Mouse (Mus musculus): ENCODE data around the gene Luc7l.

Gene Luc7l

GRCm38 (mm10) chr17:26252539-26253251 is at the start of gene Luc7l:
Gene Luc7l (plus strand): TSS chr17:26252896.
- peak; percentile 97 for DNase-seq

DNA sequence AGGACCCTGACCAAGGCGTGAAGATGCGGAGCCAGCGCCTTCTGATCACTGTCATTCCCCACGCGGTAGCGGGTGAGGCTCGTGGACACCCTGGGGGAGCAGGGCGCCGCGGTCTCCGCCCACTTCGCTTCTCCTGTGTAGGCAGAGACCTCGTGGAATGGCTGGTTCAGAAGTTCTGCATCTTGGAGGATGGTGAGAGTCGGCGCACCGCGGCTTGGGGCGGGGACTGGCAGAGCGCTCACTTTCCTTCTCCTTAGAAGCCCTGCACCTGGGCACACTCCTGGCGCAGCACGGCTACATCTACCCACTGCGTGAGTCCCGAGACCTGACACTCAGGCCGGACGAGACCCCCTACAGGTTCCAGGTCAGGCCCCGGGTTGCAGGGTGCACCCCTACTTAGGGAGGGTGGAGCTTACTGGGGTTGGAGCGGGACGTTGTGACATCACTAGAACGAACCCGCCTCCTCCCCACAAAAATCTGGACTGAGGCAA is 49.3 kb upstream of the Luc7l start:
- DNase-seq = peak; percentile 35

DNA sequence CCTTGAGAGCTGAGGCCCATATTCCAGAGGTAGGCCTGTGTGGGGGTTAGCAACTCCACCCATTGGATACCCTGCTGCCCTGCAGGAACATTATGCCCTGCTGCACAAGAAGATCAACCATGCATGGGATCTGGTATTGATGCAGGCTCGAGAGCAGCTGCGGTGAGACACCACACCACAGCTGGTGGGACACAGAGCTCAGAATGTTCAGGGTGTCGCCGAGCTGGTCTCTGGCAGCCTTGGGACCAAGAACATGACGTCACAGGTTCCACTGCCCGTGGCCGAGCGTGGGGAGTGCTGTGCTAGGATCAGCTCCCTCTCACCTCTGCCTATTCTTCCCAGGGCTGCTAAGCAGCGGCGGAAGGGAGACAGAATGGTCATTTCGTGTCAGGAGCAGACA is 47.9 kb upstream of the Luc7l start:
- no peak for DNase-seq

GRCm38 (mm10) chr17:26206392-26206791 is 46.3 kb upstream of the Luc7l start:
- no peak for DNase-seq

DNA sequence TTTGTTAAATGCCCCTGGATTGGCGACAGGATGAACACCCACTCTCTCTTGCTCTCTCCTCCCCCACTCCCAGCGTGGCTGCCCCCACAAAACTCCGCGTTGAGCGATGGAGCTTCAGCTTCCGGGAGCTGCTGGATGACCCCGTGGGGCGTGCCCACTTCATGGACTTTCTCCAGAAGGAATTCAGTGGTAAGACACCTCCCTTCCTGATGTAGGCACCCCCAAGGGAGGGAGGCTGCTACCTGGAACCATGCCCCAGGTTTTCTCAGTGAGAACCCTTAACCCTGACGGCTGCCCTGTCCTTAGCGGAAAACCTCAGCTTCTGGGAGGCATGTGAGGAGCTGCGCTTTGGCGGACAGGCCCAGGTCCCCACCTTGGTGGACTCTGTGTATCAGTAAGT is 45.0 kb upstream of the Luc7l start, which contains the start of gene Arhgdig:
Gene Arhgdig, minus strand, starts transcription at position 101 of the 400 bp plus-strand sequence.
- DNase-seq = no peak

DNA sequence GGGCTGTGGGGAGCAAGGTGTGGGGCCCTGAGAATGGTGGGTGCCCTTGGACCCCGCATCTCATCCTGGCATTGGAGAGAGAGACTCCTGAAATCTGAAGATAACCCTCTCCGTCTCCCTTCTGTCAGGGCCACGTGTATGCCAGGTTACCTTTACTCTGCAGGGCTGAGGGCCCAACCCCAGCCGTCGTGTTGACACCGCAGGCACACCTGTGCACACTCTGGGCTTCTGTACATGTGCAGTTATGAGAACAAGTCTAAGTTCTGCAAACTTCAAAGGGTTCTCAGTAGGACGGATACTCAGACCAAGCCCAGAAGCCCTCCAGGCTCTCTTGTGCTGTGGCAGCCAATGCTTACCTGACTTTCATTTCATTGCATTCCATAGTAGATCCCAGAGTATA is 40.5 kb upstream of the Luc7l start:
- no peak for DNase-seq

DNA sequence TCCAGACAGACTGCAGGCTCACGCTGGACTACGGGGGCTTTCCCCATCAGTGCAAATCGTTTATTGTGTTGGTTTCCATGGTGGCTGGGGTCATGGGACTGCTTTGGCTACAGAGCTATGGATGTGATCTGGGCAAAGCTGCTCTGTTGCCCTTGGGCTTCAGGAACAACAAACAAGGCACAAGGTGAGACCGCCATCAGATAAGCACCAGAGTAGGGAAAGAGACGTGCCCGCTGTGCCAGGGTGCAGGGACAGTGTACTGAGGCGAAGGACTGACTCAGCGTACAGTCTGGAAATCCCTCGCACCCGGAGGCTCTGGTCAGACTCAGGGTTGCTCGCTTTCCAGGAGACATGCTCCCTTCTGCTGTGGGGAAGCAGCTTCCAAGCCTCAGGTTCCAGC is 40.0 kb upstream of the Luc7l start:
- no peak for DNase-seq

GRCm38 (mm10) chr17:26221508-26221907 is 31.2 kb upstream of the Luc7l start:
- peak; percentile 34 for DNase-seq

DNA sequence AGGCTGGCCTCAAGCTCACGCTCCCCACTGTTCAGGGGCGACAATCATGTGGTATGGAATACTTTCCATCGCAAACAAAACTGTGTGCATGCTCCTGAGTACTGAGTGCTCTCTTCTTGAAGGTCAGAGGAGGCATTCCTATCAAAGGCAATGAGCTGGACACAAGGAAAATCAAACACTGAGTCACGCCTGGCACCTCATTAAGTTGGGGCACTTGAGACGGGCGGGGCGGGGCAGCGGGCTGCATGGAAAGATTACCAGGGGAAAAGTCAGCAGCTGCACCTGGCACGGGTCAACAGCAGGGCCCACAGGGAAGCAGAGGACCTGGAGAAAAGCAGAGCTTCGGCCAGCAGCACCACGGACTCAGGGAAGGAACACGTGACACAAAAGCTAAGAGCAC is 27.5 kb upstream of the Luc7l start:
- DNase-seq = peak; percentile 74

- DNase-seq = no peak
Observed at GRCm38 (mm10) chr17:26229776-26230175, 22.9 kb upstream of the Luc7l start.

- no peak for DNase-seq
Observed at GRCm38 (mm10) chr17:26231156-26231555, 21.5 kb upstream of the Luc7l start.

- no peak for DNase-seq
Observed at GRCm38 (mm10) chr17:26232863-26233262, 19.8 kb upstream of the Luc7l start.

DNA sequence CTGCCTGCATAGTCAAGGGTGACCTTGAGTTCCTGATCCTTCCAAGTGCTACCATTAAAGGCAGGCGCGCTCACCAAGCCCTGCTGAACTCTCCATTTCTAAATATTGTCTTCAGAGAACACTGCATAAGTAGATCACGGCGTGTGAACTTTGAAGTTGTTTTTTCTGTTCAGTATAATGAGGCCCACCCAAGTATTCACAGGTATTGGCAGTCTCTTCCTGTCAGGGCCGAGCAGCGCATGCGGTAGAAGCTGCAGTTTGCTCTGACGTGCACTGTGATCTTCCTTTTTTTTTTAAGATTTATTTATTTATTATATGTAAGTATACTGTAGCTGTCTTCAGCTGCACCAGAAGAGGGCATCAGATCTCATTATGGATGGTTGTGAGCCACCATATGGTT is 18.3 kb upstream of the Luc7l start:
- no peak for DNase-seq

- no peak for DNase-seq
Observed at GRCm38 (mm10) chr17:26235077-26235815, 17.4 kb upstream of the Luc7l start.

DNA sequence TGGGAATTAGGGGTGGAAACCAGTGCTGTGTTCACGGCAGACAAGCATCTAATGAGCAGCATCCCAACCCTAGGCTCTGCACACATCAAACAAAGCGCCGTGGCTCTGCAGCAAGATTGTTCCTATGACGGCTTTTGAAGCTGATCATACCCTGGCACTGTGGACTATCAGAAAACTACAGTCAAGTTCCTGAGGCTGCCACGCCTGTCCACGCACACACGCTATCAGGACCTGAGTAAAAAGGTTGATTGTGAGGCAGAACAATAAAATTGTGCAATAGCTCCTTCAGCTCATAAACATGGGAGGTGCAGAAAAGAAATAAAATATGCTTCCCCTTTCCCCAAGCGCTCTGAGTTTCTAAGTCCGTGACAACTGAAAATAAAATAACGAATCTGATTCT is 15.0 kb upstream of the Luc7l start:
- no peak for DNase-seq

- DNase-seq = no peak
Observed at GRCm38 (mm10) chr17:26239551-26239950, 13.1 kb upstream of the Luc7l start.

- DNase-seq = no peak
Observed at GRCm38 (mm10) chr17:26240120-26240790, 12.4 kb upstream of the Luc7l start.

DNA sequence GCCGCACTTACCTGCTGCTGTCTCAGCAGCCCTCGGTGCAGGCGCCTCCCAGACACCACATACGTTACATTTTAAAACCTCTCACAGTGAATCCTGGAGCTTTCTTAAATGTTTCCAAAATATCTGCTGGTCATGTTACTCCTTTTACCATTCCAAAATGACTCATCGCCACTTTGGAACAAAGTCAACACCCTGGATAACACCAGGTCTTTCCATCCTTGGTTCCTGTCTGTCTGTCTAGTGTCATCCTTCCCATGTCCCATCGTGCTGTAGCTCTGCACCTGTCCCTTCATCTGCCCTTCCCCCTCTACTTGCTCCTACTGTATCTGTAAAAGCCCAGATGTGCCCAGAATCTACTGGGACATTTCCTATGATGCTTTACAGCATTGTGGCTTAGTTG is 11.7 kb upstream of the Luc7l start:
- DNase-seq = no peak

DNA sequence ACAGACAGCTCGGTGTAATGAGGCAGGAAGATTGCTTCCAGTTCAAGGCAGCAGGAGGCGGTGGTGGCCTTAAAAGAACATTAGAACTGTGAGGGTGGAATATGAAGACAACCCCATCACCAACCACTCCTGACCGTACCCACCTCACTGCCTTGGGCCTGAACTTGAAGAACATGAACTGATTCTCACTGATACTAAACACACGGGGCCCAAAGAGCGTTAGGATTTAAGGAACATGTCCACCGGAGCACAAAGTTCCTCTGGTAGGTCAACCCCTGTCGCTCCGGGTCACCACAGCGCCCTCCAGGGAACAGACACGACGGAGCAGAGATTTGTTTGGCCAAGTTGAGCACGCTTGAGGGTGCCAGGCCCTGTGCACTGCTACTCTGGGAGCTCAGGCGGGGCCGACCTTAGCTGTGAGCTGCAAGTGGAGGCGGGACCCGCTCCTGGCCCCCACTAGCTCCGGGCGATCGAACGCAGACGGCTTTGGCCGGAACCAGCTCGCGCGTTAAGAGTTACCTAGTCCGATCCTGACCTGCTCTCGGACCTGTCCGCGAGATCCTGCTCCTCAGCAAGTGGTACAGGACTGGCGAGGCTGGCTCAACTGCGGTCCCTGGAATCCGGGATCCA is 9.1 kb upstream of the Luc7l start:
- DNase-seq = peak; percentile 87

- DNase-seq = peak; percentile 97
Observed at GRCm38 (mm10) chr17:26244101-26244841, 8.4 kb upstream of the Luc7l start, which contains the start of gene Fam234a. Gene Fam234a (minus strand): TSS chr17:26244242.

DNA sequence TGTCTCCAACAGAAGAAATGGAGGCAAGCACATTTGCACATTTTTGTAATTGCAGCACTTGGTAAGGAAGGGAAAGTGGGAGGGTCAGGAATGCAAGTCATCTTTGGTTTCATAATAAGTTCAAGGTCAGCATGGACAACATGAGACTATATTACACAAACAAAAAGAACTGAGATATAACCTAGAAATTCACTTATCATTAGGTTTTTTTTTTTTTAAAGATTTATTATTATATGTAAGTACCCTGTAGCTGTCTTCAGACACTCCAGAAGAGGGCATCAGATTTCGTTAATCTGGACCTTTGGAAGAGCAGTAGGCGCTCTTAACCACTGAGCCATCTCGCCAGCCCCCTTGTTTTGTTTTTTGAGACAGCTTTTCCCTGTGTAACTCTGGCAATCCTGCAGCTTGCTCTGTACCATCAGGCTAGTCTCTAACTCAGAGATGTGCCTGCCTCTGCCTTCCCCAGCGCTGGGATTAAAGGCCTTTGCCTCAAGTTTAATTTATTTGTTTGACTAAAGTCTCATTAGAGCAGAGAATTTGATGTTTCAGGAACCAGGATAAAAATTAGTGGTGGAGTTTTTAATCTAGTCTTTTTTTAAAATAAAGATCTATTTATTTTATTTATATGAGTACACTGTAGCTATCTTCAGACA is 684 bp upstream of the Luc7l start:
- DNase-seq = no peak

GRCm38 (mm10) chr17:26253399-26253798 is 703 bp downstream of the Luc7l start:
- no peak for DNase-seq
